Mouse (Mus musculus) left cerebral cortex, adult 18-20 months (tissue): ENCODE measurements around the gene Dbp. TPM values are rescaled to one million over a fixed set of nuclear protein-coding genes. Genes with fewer than 3 reads are reported as not detected.
A peak's percentile ranks its signal among the peaks of the same experiment; 100 is the strongest.

ENCODE experiments used
- DNase-seq, 2 experiments: peaks; one replicate each; pipeline ENCODE4 v3.0.0; 2021 to 2022; ENCODE audit warnings: low spot score in 2 of 2, mixed read lengths in 1 of 2
- total RNA-seq, 2 experiments: library from RNA; stranded (reverse); gene quantifications; 2 replicates each; pipeline ENCODE4 v1.2.3; 2021

The Dbp gene
- total RNA-seq, 2 experiments from 2014 or later: 63.1 to 84.6 TPM

- DNase-seq: no peak
Observed at GRCm38 (mm10) chr7:45693921-45694591, 10.8 kb upstream of the Dbp start, which contains the start of gene Sec1. Gene Sec1, minus strand, starts transcription at chr7:45694402.

- DNase-seq: no peak
Observed at GRCm38 (mm10) chr7:45695098-45695497, 9.8 kb upstream of the Dbp start.

- DNase-seq: no peak
Observed at GRCm38 (mm10) chr7:45697894-45698293, 7.0 kb upstream of the Dbp start.

- DNase-seq: peak in 1 of 2 experiments; percentile 71
Observed at GRCm38 (mm10) chr7:45699523-45700141, 5.3 kb upstream of the Dbp start, which contains the start of gene Car11. Gene Car11, plus strand, starts transcription at chr7:45699843.

GRCm38 (mm10) chr7:45700301-45701015, 4.4 kb upstream of the Dbp start:
- DNase-seq: peak; percentile 74 to 86

- DNase-seq: no peak
Observed at GRCm38 (mm10) chr7:45701072-45701471, 3.8 kb upstream of the Dbp start.

GRCm38 (mm10) chr7:45701607-45702006, 3.3 kb upstream of the Dbp start:
- DNase-seq: no peak

GRCm38 (mm10) chr7:45702316-45702715, 2.6 kb upstream of the Dbp start:
- DNase-seq: no peak

- DNase-seq: no peak
Observed at GRCm38 (mm10) chr7:45702809-45703520, 1.9 kb upstream of the Dbp start.

GRCm38 (mm10) chr7:45703521-45704033, 1.3 kb upstream of the Dbp start:
- no peak for DNase-seq

- DNase-seq: peak; percentile 64 to 70
Observed at GRCm38 (mm10) chr7:45704046-45704559, 785 bp upstream of the Dbp start.

GRCm38 (mm10) chr7:45705443-45705864, 566 bp downstream of the Dbp start:
- DNase-seq: no peak

GRCm38 (mm10) chr7:45705873-45706281, 989 bp downstream of the Dbp start:
- DNase-seq: peak; percentile 66 to 79

- peak; percentile 69 to 85 for DNase-seq
Observed at GRCm38 (mm10) chr7:45706721-45707241, 1.9 kb downstream of the Dbp start.

- peak; percentile 93 to 94 for DNase-seq
Observed at GRCm38 (mm10) chr7:45707375-45707967, 2.6 kb downstream of the Dbp start.

GRCm38 (mm10) chr7:45708221-45708761, 3.4 kb downstream of the Dbp start:
- no peak for DNase-seq

- DNase-seq: no peak
Observed at GRCm38 (mm10) chr7:45709036-45709435, 4.1 kb downstream of the Dbp start.

GRCm38 (mm10) chr7:45709677-45710355, 4.9 kb downstream of the Dbp start:
- DNase-seq: no peak

GRCm38 (mm10) chr7:45710477-45711191, 5.7 kb downstream of the Dbp start:
- DNase-seq: no peak
